Mouse (Mus musculus) cortical plate, adult 2 months (tissue): ENCODE results near the gene Shisa5. TPM values are rescaled to one million over a fixed set of nuclear protein-coding genes. Genes with fewer than 3 reads are reported as not detected.

ENCODE experiments used
- H3K27ac ChIP-seq: fragments of 200-500 bp; 2 replicates; pipeline ENCODE4 v1.5.1; 2012; ENCODE audit warnings: low read length, control low read depth, inconsistent platforms; ENCODE audit not compliant: insufficient read depth
- H3K4me1 ChIP-seq: fragments of 200-500 bp; 2 replicates; pipeline ENCODE4 v1.6.1; 2011; ENCODE audit warnings: low read length; ENCODE audit not compliant: control insufficient read depth, insufficient read depth
- H3K4me3 ChIP-seq: fragments of 200-500 bp; 2 replicates; pipeline ENCODE4 v1.5.1; 2011; ENCODE audit warnings: mild to moderate bottlenecking, low read length, control low read depth; ENCODE audit not compliant: insufficient read depth
- CTCF ChIP-seq: fragments of 200-500 bp; IDR thresholded peaks from 2 replicates; pipeline ENCODE4 v1.5.1; 2011; ENCODE audit warnings: mild to moderate bottlenecking, control low read depth, low read length; ENCODE audit not compliant: insufficient read depth; ENCODE audit errors: extremely low read depth
- POLR2A ChIP-seq: fragments of 200-500 bp; IDR thresholded peaks from 2 replicates; pipeline ENCODE4 v1.6.1; 2011; ENCODE audit warnings: mild to moderate bottlenecking, low read length, control low read depth; ENCODE audit not compliant: insufficient read depth; ENCODE audit errors: extremely low read depth
- polyA plus RNA-seq: library from polyadenylated mRNA; depleted of rRNA; stranded (reverse); fragments of >200 nt; gene quantifications from 2 replicates; pipeline ENCODE4 v1.2.3, GENCODE M21; 2012; rRNA removed

Shisa5 gene
- polyA plus RNA-seq: 123 and 125 TPM in 2 replicates

GRCm38 (mm10) chr9:109038086-109038895 lies at the start of gene Shisa5:
TSS of gene Shisa5 (plus strand) at chr9:109038565.
- H3K4me1 ChIP-seq: no peaks in the 10 kb centered on the region
- TF ChIP-seq POLR2A (0 out of 2 replicates have a peak, but pooled peaks have one; percentile 6), CTCF (no peak)
- H3K4me3 ChIP-seq: peak within 1 kb of the TSS; percentile 45
- H3K27ac ChIP-seq: peak within 1 kb of the TSS; percentile 68; the same call in 1 of the 2 replicates

GRCm38 (mm10) chr9:108989802-108990461 lies 48.4 kb upstream of the Shisa5 start:
- H3K4me3 ChIP-seq: no peak overlapping the region
- peak overlapping the region; percentile 76 for H3K27ac ChIP-seq
- H3K4me1 ChIP-seq: peaks cover 2% of the 10 kb centered on the region
- no peak for TF ChIP-seq CTCF
- TF ChIP-seq POLR2A: no peak

- no peak for TF ChIP-seq POLR2A
- no peak for TF ChIP-seq CTCF
- Histone ChIP-seq H3K4me3 (no peak overlapping the region), H3K27ac (peak overlapping the region; percentile 76), H3K4me1 (peaks cover 2% of the 10 kb centered on the region)
Observed at GRCm38 (mm10) chr9:108990462-108990820, 47.9 kb upstream of the Shisa5 start.

- Histone ChIP-seq H3K27ac (peak within 1 kb of the TSS; percentile 44), H3K4me1 (peaks cover 2% of the 10 kb centered on the region), H3K4me3 (peak within 1 kb of the TSS; percentile 65)
- no peak for TF ChIP-seq CTCF
- peak; percentile 68; the same call in 1 of the 2 replicates for TF ChIP-seq POLR2A
Observed at GRCm38 (mm10) chr9:108991428-108992084, 46.8 kb upstream of the Shisa5 start, which contains the start of gene Pfkfb4. TSS of gene Pfkfb4 (plus strand) at chr9:108991778.

- TF ChIP-seq CTCF: no peak
- TF ChIP-seq POLR2A: no peak
- 0 out of 2 replicates have a peak overlapping the region, but pooled peaks have one; percentile 18 for H3K27ac ChIP-seq
- H3K4me1 ChIP-seq: peaks cover 2% of the 10 kb centered on the region
- peak overlapping the region; percentile 65 for H3K4me3 ChIP-seq
Observed at GRCm38 (mm10) chr9:108992085-108992469, 46.3 kb upstream of the Shisa5 start.

GRCm38 (mm10) chr9:108992620-108993361 lies 45.6 kb upstream of the Shisa5 start:
- Histone ChIP-seq H3K4me3 (peak overlapping the region; percentile 65), H3K27ac (no peak overlapping the region), H3K4me1 (peaks cover 2% of the 10 kb centered on the region)
- TF ChIP-seq CTCF: no peak
- TF ChIP-seq POLR2A: no peak

DNA sequence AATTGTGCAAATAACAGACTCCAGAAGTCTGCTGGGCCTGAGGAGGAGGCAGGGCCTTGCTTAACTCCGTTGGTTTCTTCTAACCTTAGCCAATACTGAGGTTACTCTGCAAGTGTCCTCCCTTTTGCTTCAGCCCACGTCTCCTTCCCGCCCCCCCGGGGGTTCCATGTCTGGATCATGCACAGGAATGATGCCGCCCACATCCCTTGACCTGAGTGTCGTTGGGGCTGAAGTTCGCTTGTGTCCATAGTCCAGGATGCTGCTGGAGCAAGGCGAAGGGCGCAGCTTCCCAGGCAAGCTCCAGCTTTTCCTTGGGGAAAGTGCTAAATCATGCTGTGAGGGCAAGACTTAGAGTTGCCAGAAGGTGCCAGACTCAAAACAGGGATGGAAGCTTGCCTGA lies 42.0 kb upstream of the Shisa5 start:
- peaks cover 6% of the 10 kb centered on the region for H3K4me1 ChIP-seq
- no peak overlapping the region for H3K27ac ChIP-seq
- H3K4me3 ChIP-seq: no peak overlapping the region
- TF ChIP-seq POLR2A: no peak
- TF ChIP-seq CTCF: no peak

DNA sequence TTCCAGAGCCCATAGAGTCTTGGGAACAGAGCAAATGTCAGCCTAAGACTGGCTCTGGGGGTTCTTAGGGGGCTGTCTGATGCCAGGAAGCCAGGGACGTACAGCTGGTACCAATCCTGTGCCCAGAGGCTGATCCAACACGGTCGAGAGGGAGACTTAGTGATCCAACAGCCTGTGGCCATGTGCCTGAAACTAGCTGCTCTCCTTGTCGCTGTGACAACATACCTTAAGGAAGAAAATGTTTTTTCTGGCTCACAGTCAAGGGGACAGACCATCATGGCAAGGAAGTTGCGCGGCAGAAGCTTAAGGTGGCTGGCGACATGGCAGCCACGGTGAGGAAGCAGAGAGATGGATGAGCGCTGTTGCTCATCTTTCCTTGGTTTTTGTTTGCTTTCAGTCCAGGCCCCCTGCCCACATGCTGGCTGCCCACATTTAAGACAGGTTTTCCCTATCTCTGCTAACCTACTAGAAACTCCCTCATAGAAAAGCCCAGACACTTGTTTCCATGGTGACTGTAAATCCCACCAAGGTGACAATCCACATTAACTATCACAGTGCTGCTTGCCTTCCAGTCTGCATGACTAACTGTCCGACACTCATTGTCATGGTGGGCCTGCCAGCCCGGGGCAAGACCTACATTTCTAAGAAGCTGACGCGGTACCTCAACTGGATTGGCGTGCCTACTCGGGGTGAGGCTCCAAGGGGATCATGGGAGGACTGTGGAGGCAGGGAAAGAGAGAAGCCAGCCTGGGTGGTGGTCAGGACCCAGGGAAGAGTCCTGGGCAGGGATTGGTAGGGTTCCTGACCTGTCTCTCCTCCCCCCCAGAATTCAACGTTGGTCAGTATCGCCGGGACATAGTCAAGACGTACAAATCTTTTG lies 39.8 kb upstream of the Shisa5 start:
- peak overlapping the region; percentile 12; the same call in 1 of the 2 replicates for H3K4me3 ChIP-seq
- TF ChIP-seq CTCF: no peak
- peak; percentile 50; the same call in 1 of the 2 replicates for TF ChIP-seq POLR2A
- H3K27ac ChIP-seq: no peak overlapping the region
- peaks cover 4% of the 10 kb centered on the region for H3K4me1 ChIP-seq
